Mouse (Mus musculus): ENCODE measurements around the gene Ezr. TPM values are rescaled to one million over a fixed set of nuclear protein-coding genes. Genes with fewer than 3 reads are reported as not detected.

The Ezr gene
- polyA plus RNA-seq, 1 experiment from 2014 or later = 73.8 TPM

GRCm38 (mm10) chr17:6776576-6776975, 6.0 kb downstream of the Ezr start:
- WGBS = 31% methylated on average over 5 of the region's 5 CpGs
- Histone ChIP-seq H3K9ac (ENCODE audit: low read depth, low read length) (no peak overlapping the region), H3K27ac (ENCODE audit: low read depth, low read length) (no peak overlapping the region; the same call in 1 of the 2 replicates)

GRCm38 (mm10) chr17:6776123-6776522, 6.5 kb downstream of the Ezr start:
- H3K36me3 ChIP-seq (ENCODE audit: control insufficient read depth, insufficient read depth, low read length) = no peaks in the 10 kb centered on the region
- H3K4me2 ChIP-seq (replicated peaks; ENCODE audit: low read depth, low read length) = no peak overlapping the region
- peaks cover 7% of the 10 kb centered on the region for H3K4me1 ChIP-seq (replicated peaks; ENCODE audit: control insufficient read depth, insufficient read depth, low read length)
- 57% methylated on average over 6 of the region's 6 CpGs for WGBS
- ATAC-seq (ENCODE audit: low FRiP score) = no peak
- no peak for DNase-seq (ENCODE audit: low spot score)
- peaks cover 7% of the 10 kb centered on the region for H3K27me3 ChIP-seq (ENCODE audit: control insufficient read depth, insufficient read depth, low read length)
- H3K27ac ChIP-seq (ENCODE audit: low read depth, low read length) = no peak overlapping the region
- H3K9me3 ChIP-seq (ENCODE audit: control insufficient read depth, low read length) = no peaks in the 10 kb centered on the region
- no peak overlapping the region for H3K9ac ChIP-seq (ENCODE audit: low read depth, low read length)
- no peak overlapping the region for H3K4me3 ChIP-seq (ENCODE audit: low read depth, low read length)

More at GRCm38 (mm10) chr17:6776576-6776975, 6.0 kb downstream of the Ezr start:
- ATAC-seq (ENCODE audit: low FRiP score) = no peak
- H3K4me3 ChIP-seq (ENCODE audit: low read depth, low read length) = no peak overlapping the region
- no peaks in the 10 kb centered on the region for H3K36me3 ChIP-seq (ENCODE audit: control insufficient read depth, insufficient read depth, low read length)
- H3K9me3 ChIP-seq (ENCODE audit: control insufficient read depth, low read length) = no peaks in the 10 kb centered on the region
- H3K4me1 ChIP-seq (replicated peaks; ENCODE audit: control insufficient read depth, insufficient read depth, low read length) = peaks cover 7% of the 10 kb centered on the region
- H3K27me3 ChIP-seq (ENCODE audit: control insufficient read depth, insufficient read depth, low read length) = peaks cover 7% of the 10 kb centered on the region
- no peak for DNase-seq (ENCODE audit: low spot score)
- no peak overlapping the region for H3K4me2 ChIP-seq (replicated peaks; ENCODE audit: low read depth, low read length)

GRCm38 (mm10) chr17:6775671-6776070, 6.9 kb downstream of the Ezr start:
- Histone ChIP-seq H3K4me2 (replicated peaks; ENCODE audit: low read depth, low read length) (no peak overlapping the region), H3K4me3 (ENCODE audit: low read depth, low read length) (no peak overlapping the region), H3K27me3 (ENCODE audit: control insufficient read depth, insufficient read depth, low read length) (peaks cover 7% of the 10 kb centered on the region), H3K9ac (ENCODE audit: low read depth, low read length) (no peak overlapping the region), H3K27ac (ENCODE audit: low read depth, low read length) (no peak overlapping the region), H3K36me3 (ENCODE audit: control insufficient read depth, insufficient read depth, low read length) (no peaks in the 10 kb centered on the region), H3K4me1 (replicated peaks; ENCODE audit: control insufficient read depth, insufficient read depth, low read length) (peaks cover 7% of the 10 kb centered on the region), H3K9me3 (ENCODE audit: control insufficient read depth, low read length) (no peaks in the 10 kb centered on the region)
- 77% methylated on average over 4 of the region's 4 CpGs for WGBS
- no peak for DNase-seq (ENCODE audit: low spot score)
- ATAC-seq (ENCODE audit: low FRiP score) = no peak

- ATAC-seq (ENCODE audit: low FRiP score) (no peak), DNase-seq (ENCODE audit: low spot score) (no peak)
- 55% methylated on average over 9 of the region's 9 CpGs for WGBS
- H3K36me3 ChIP-seq (ENCODE audit: control insufficient read depth, insufficient read depth, low read length) = no peaks in the 10 kb centered on the region
- H3K9me3 ChIP-seq (ENCODE audit: control insufficient read depth, low read length) = no peaks in the 10 kb centered on the region
- no peak overlapping the region for H3K4me3 ChIP-seq (ENCODE audit: low read depth, low read length)
- no peak overlapping the region for H3K9ac ChIP-seq (ENCODE audit: low read depth, low read length)
- H3K4me2 ChIP-seq (replicated peaks; ENCODE audit: low read depth, low read length) = no peak overlapping the region
- peaks cover 7% of the 10 kb centered on the region for H3K27me3 ChIP-seq (ENCODE audit: control insufficient read depth, insufficient read depth, low read length)
- peaks cover 7% of the 10 kb centered on the region for H3K4me1 ChIP-seq (replicated peaks; ENCODE audit: control insufficient read depth, insufficient read depth, low read length)
- no peak overlapping the region for H3K27ac ChIP-seq (ENCODE audit: low read depth, low read length)
These were observed 7.4 kb downstream of the Ezr start for GRCm38 (mm10) chr17:6775221-6775620.

- Histone ChIP-seq H3K27me3 (ENCODE audit: control insufficient read depth, insufficient read depth, low read length) (no peaks in the 10 kb centered on the region), H3K4me3 (ENCODE audit: low read depth, low read length) (no peak overlapping the region), H3K4me1 (replicated peaks; ENCODE audit: control insufficient read depth, insufficient read depth, low read length) (no peaks in the 10 kb centered on the region), H3K9me3 (ENCODE audit: control insufficient read depth, low read length) (no peaks in the 10 kb centered on the region), H3K4me2 (replicated peaks; ENCODE audit: low read depth, low read length) (no peak overlapping the region), H3K36me3 (ENCODE audit: control insufficient read depth, insufficient read depth, low read length) (no peaks in the 10 kb centered on the region), H3K27ac (ENCODE audit: low read depth, low read length) (no peak overlapping the region), H3K9ac (ENCODE audit: low read depth, low read length) (no peak overlapping the region)
- ATAC-seq (ENCODE audit: low FRiP score) = no peak
- WGBS = 88% methylated on average over 14 of the region's 14 CpGs
- no peak for DNase-seq (ENCODE audit: low spot score)
These were observed 9.2 kb downstream of the Ezr start for GRCm38 (mm10) chr17:6773249-6773966.

GRCm38 (mm10) chr17:6772490-6772773, 10.2 kb downstream of the Ezr start:
- H3K27me3 ChIP-seq (ENCODE audit: control insufficient read depth, insufficient read depth, low read length) = no peaks in the 10 kb centered on the region
- DNase-seq (ENCODE audit: low spot score) (no peak), ATAC-seq (ENCODE audit: low FRiP score) (no peak)
- no peaks in the 10 kb centered on the region for H3K9me3 ChIP-seq (ENCODE audit: control insufficient read depth, low read length)
- H3K4me1 ChIP-seq (replicated peaks; ENCODE audit: control insufficient read depth, insufficient read depth, low read length) = no peaks in the 10 kb centered on the region
- no peak overlapping the region for H3K9ac ChIP-seq (ENCODE audit: low read depth, low read length)
- no peak overlapping the region for H3K27ac ChIP-seq (ENCODE audit: low read depth, low read length)
- no peak overlapping the region for H3K4me3 ChIP-seq (ENCODE audit: low read depth, low read length)
- H3K4me2 ChIP-seq (replicated peaks; ENCODE audit: low read depth, low read length) = no peak overlapping the region
- WGBS = 80% methylated on average over 5 of the region's 5 CpGs
- no peaks in the 10 kb centered on the region for H3K36me3 ChIP-seq (ENCODE audit: control insufficient read depth, insufficient read depth, low read length)

- H3K4me3 ChIP-seq (ENCODE audit: low read depth, low read length) = no peak overlapping the region
- H3K9me3 ChIP-seq (ENCODE audit: control insufficient read depth, low read length) = no peaks in the 10 kb centered on the region
- WGBS = 86% methylated on average over 16 of the region's 16 CpGs
- H3K9ac ChIP-seq (ENCODE audit: low read depth, low read length) = no peak overlapping the region
- no peak overlapping the region for H3K27ac ChIP-seq (ENCODE audit: low read depth, low read length)
- H3K4me2 ChIP-seq (replicated peaks; ENCODE audit: low read depth, low read length) = no peak overlapping the region
- no peaks in the 10 kb centered on the region for H3K36me3 ChIP-seq (ENCODE audit: control insufficient read depth, insufficient read depth, low read length)
- H3K27me3 ChIP-seq (ENCODE audit: control insufficient read depth, insufficient read depth, low read length) = no peaks in the 10 kb centered on the region
- DNase-seq (ENCODE audit: low spot score) (no peak), ATAC-seq (ENCODE audit: low FRiP score) (no peak)
- H3K4me1 ChIP-seq (replicated peaks; ENCODE audit: control insufficient read depth, insufficient read depth, low read length) = no peaks in the 10 kb centered on the region
These were observed 10.7 kb downstream of the Ezr start for GRCm38 (mm10) chr17:6771661-6772489.

- 0 out of 2 replicates have a peak, but pooled peaks cover 2% of the 10 kb centered on the region for H3K4me1 ChIP-seq (replicated peaks; ENCODE audit: control insufficient read depth, insufficient read depth, low read length)
- no peak overlapping the region for H3K27ac ChIP-seq (ENCODE audit: low read depth, low read length)
- H3K36me3 ChIP-seq (ENCODE audit: control insufficient read depth, insufficient read depth, low read length) = no peaks in the 10 kb centered on the region
- H3K9ac ChIP-seq (ENCODE audit: low read depth, low read length) = no peak overlapping the region
- no peaks in the 10 kb centered on the region for H3K9me3 ChIP-seq (ENCODE audit: control insufficient read depth, low read length)
- no peak overlapping the region for H3K4me2 ChIP-seq (replicated peaks; ENCODE audit: low read depth, low read length)
- H3K27me3 ChIP-seq (ENCODE audit: control insufficient read depth, insufficient read depth, low read length) = no peaks in the 10 kb centered on the region
- H3K4me3 ChIP-seq (ENCODE audit: low read depth, low read length) = no peak overlapping the region
- 63% methylated on average over 4 of the region's 4 CpGs for WGBS
- DNase-seq (ENCODE audit: low spot score) = no peak
- ATAC-seq (ENCODE audit: low FRiP score) = no peak
These were observed 13.0 kb downstream of the Ezr start for GRCm38 (mm10) chr17:6769602-6770001.
